Mouse (Mus musculus) kidney, postnatal 14 days (tissue): Measurements from ENCODE around the gene Irf2bp2.
A peak's percentile ranks its signal among the peaks of the same experiment; 100 is the strongest.

Source experiments
- DNase-seq: peaks from one replicate; pipeline ENCODE4 v3.0.0; 2022; ENCODE audit warnings: mixed read lengths

The Irf2bp2 gene

GRCm38 (mm10) chr8:126593889-126594480 lies at the start of gene Irf2bp2:
Gene Irf2bp2 (minus strand): TSS chr8:126593986.
- DNase-seq, result peak; percentile 96

GRCm38 (mm10) chr8:126642665-126643064 lies 48.9 kb upstream of the Irf2bp2 start:
- no peak for DNase-seq

- DNase-seq, result no peak
Measured at GRCm38 (mm10) chr8:126641568-126642295, 47.9 kb upstream of the Irf2bp2 start.

GRCm38 (mm10) chr8:126639161-126639560 lies 45.4 kb upstream of the Irf2bp2 start:
- peak; percentile 31 for DNase-seq

GRCm38 (mm10) chr8:126638027-126638426 lies 44.2 kb upstream of the Irf2bp2 start:
- no peak for DNase-seq

GRCm38 (mm10) chr8:126634541-126635048 lies 40.8 kb upstream of the Irf2bp2 start:
- peak; percentile 41 for DNase-seq

GRCm38 (mm10) chr8:126628616-126629015 lies 34.8 kb upstream of the Irf2bp2 start:
- DNase-seq, result no peak

GRCm38 (mm10) chr8:126626415-126626814 lies 32.6 kb upstream of the Irf2bp2 start:
- no peak for DNase-seq

GRCm38 (mm10) chr8:126622111-126622795 lies 28.5 kb upstream of the Irf2bp2 start:
- DNase-seq, result no peak

GRCm38 (mm10) chr8:126620721-126621120 lies 26.9 kb upstream of the Irf2bp2 start:
- DNase-seq, result peak; percentile 29

- DNase-seq, result no peak
Measured at GRCm38 (mm10) chr8:126619487-126619886, 25.7 kb upstream of the Irf2bp2 start.

- DNase-seq, result no peak
Measured at GRCm38 (mm10) chr8:126617665-126618064, 23.9 kb upstream of the Irf2bp2 start.

- DNase-seq, result peak; percentile 49
Measured at GRCm38 (mm10) chr8:126616736-126617135, 22.9 kb upstream of the Irf2bp2 start.

GRCm38 (mm10) chr8:126615765-126616164 lies 22.0 kb upstream of the Irf2bp2 start:
- DNase-seq, result peak; percentile 78

- peak; percentile 33 for DNase-seq
Measured at GRCm38 (mm10) chr8:126614740-126615132, 20.9 kb upstream of the Irf2bp2 start.

GRCm38 (mm10) chr8:126614062-126614739 lies 20.4 kb upstream of the Irf2bp2 start:
- DNase-seq, result peak; percentile 76

- DNase-seq, result no peak
Measured at GRCm38 (mm10) chr8:126613143-126613542, 19.4 kb upstream of the Irf2bp2 start.

GRCm38 (mm10) chr8:126612739-126613138 lies 19.0 kb upstream of the Irf2bp2 start:
- DNase-seq, result no peak

- no peak for DNase-seq
Measured at GRCm38 (mm10) chr8:126610713-126611112, 16.9 kb upstream of the Irf2bp2 start.

- no peak for DNase-seq
Measured at GRCm38 (mm10) chr8:126609556-126610263, 15.9 kb upstream of the Irf2bp2 start.

GRCm38 (mm10) chr8:126603241-126603947 lies 9.6 kb upstream of the Irf2bp2 start:
- peak; percentile 76 for DNase-seq

GRCm38 (mm10) chr8:126602641-126603040 lies 8.9 kb upstream of the Irf2bp2 start:
- no peak for DNase-seq
